Mouse (Mus musculus) adipose tissue, adult 10 weeks (tissue): ENCODE results near the gene Zfp189. TPM values are rescaled to one million over a fixed set of nuclear protein-coding genes. Genes with fewer than 3 reads are reported as not detected.

Source experiments
- polyA plus RNA-seq: library from polyadenylated mRNA; stranded (reverse); fragments of 350-450 nt; fragmentation: Illumina TruSeq; extraction: RNeasy Lipid Tissue Mini Kit (QIAGEN cat#74804); gene quantifications from one replicate; pipeline ENCODE4 v1.2.3, GENCODE M21; 2014; ENCODE audit warnings: low read depth, low replicate concordance

Gene Zfp189
- 12.2 TPM for polyA plus RNA-seq

DNA sequence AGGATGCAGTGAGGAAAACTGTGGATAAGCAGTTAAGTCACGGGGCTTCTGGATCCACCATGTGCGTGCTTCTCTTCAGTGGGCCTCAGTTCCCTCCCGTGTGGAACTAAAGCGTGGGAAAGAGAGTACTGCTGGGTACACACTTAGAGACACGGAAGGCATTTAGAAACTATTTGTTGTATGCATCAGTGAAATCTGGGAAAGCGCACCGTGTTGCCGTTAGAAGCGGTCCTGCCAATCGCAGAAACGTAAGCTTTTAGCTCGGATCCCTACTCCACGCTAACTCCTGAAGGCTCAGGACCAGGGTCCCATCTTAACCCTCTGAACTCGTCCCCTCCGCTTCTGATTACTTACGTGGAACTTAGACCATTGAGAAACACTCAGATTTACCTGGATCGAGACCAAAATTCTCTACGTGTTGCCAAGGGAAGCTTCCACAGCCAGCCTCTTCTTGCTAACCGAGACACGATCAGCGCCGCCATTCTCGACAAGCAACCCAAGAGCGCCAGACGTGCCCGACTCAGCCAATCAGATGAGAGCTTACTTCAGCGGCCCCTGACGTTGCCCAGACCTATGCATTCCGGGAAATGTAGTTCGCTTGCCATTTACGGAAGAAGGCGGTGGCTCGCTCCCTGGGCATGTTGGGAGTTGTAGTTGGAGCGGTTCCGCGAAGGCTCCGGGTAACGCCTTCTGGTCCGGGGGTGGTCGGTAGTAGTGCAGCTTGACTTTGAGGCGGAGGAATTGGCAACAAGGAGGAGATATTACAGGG lies at the start of gene Zfp189, which contains the start of gene Mrpl50:
Gene Zfp189, plus strand, starts transcription at position 605 of the 769 bp plus-strand sequence.
Gene Mrpl50, minus strand, starts transcription at position 522 of the 769 bp plus-strand sequence.

DNA sequence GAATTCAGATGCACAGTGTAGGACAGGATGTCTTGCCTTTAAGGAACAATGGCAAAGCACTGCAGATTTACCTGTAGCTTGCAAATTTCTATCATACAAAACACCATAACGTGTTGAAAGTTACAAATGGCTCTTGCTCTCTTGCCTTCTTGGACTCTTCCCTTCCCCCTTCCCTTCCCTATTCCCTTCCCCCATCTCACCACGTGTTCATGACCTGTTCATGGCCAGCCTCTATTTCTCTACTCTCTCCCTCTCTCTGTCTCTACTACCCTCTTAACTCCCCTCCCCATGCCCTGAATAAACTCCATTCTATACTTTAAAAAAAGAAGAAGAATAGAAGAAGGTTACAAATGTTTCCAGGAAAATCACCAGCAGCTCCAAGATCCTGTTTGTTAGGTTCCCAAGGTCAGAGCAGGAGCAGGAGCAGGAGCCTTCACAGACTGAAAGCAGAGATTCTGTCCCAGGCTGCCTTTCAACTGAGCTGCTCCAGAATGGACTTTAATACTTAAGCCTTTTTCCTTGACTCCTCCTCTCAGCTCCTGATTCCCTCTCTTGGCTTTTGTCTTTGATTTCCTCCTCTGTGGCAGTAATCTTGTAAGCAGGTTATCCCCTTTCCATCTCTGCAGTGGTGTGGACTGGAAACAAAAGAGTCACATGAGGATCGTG lies 47.4 kb upstream of the Zfp189 start, which contains the start of gene Acnat1:
Gene Acnat1, minus strand, starts transcription at position 478 of the 666 bp plus-strand sequence.

DNA sequence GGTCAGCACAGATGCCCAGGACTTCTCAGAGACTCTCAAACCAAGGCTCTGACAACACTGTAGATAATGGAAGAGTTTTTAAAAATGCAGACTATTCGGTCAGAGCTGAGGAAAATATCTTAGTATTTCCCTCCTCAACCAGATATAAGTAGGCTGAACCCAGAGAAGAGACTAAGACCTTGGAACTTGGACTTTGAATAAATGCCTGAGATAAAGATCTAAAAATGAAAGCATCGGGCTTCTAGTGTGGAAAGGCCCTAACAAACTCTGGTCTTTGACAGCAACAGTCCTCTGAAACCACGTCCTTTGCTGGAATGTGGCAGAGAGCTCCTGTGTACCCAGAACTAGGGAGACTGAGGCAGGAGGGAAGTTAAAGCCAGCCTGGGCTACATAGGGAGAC lies 14.6 kb upstream of the Zfp189 start, which contains the start of gene Baat:
Gene Baat, minus strand, starts transcription at position 172 of the 400 bp plus-strand sequence.

DNA sequence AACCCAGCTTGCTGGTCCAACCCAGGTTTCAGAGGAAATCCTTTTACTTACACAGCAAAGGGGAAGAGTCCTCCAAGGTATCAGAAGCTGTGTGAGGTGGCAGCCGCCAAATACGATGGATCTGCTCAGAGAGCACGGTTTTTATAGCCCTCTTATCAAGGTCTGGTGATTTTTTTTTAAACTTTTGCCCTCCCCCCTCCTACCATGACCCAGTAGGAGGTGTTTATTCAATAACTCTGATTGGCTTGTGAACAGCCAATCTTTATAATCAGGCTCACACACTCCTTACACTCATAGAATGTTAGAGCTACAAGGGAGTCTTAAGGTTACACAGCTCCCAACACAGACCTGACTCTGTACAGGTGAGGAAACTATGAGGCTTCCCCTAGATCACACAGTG lies 28.4 kb downstream of the Zfp189 start, which contains the start of gene Aldob:
Gene Aldob, minus strand, starts transcription at position 164 of the 400 bp plus-strand sequence.

Other genes starting within 250 kb of the Zfp189 start
- gene Acnat2, start 113.0 kb upstream of the Zfp189 start, polyA plus RNA-seq, result 0.51 TPM
- 3.6 TPM for gene Acnat1, start 47.3 kb upstream of the Zfp189 start, polyA plus RNA-seq
- not detected for gene Baat, start 14.6 kb upstream of the Zfp189 start, polyA plus RNA-seq
- gene Mrpl50, start 83 bp upstream of the Zfp189 start, polyA plus RNA-seq, result 26.8 TPM
- gene Aldob, start 28.4 kb downstream of the Zfp189 start, polyA plus RNA-seq, result 7.7 TPM
- gene Tmem246, start 76.7 kb downstream of the Zfp189 start, polyA plus RNA-seq, result 3.7 TPM
- 34.3 TPM for gene Rnf20, start 110.8 kb downstream of the Zfp189 start, polyA plus RNA-seq
- 5.1 TPM for gene Ppp3r2, start 160.8 kb downstream of the Zfp189 start, polyA plus RNA-seq